Mouse (Mus musculus) cerebellum, adult 2 months (tissue): Measurements from ENCODE around the gene Ak4.

Source experiments
- CTCF ChIP-seq: fragments of 200-500 bp; IDR thresholded peaks from 2 replicates; pipeline ENCODE4 v1.5.1; 2011; ENCODE audit warnings: low read depth, mild to moderate bottlenecking, control low read depth, low read length, moderate library complexity, borderline replicate concordance; ENCODE audit not compliant: insufficient read depth
- POLR2A ChIP-seq: fragments of 200-500 bp; IDR thresholded peaks from 2 replicates; pipeline ENCODE4 v1.6.1; 2011; ENCODE audit warnings: low read length, control low read depth, borderline replicate concordance; ENCODE audit not compliant: insufficient read depth

DNA sequence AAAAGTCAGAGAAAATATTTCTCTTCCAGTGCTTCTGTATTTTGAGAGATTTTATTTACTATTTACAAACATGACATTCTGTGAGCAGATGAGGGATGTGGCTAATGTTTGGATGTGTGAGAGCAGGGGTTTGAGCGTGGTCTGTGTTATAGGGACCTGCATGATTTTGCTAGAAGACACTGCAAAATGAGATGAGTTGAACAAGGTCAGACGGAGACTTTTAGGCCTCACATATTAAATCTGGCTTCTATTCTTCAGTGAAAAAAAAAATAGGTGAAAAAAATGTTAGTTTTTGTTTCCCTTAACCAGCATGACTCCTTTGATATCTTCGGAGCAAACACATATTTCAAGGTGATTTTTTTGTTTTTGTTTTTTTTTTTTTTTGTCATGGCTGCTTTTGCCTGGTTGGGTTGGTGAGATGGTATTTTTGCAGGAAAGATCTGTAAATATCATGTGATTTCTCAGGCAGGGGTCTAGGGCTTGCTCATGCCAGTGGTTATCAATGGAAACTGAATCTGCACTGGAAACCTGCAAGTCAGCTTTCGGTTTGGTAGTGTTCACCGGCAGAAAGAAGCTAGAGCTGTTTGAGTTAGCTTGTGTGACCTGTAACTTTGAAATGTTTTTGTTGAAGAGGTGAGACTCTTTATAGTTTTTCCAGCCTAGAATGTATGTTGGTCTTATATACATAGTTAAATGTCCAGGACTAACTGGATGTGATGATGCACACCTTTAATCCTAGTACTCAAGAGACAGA lies 92.9 kb downstream of the Ak4 start:
- TF ChIP-seq POLR2A, result no peak
- TF ChIP-seq CTCF, result no peak
